Mouse (Mus musculus): ENCODE results near the gene Tsnaxip1.

DNA sequence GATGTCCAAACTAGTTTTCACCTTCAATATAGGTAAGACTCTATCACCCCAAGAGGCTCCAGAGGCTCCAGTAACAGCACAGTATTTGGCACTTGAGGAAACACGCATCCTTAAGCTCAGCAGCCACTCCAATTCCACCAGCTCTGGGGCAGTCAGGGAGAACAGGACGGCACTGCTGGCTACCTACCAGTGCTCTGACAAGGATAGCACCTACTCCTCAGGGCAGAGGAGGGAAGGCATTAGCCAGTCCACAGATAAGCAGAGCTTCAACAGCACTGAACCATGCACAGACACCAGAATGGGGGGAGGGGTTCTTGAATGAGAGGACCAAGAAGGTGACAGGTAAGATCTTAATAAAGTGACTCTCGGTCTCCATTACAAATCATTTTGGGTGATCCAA is 7.9 kb upstream of the Tsnaxip1 start:
- TF ChIP-seq MAX (IDR thresholded peaks at IDR 0.05) (no peak), MYOG (IDR thresholded peaks at IDR 0.05; ENCODE audit: control insufficient read depth, extremely low read depth, insufficient read length) (no peak), CTCF (IDR thresholded peaks at IDR 0.05; ENCODE audit: control insufficient read depth, insufficient read depth, insufficient read length) (no peak), CEBPB (IDR thresholded peaks at IDR 0.05; ENCODE audit: low read depth) (no peak), USF1 (IDR thresholded peaks at IDR 0.05; ENCODE audit: low read depth) (no peak), MYOD1 (IDR thresholded peaks at IDR 0.05; ENCODE audit: control insufficient read depth, insufficient read length, low read depth) (no peak), FOSL1 (IDR thresholded peaks at IDR 0.05; ENCODE audit: insufficient read depth, low read length, poor library complexity, severe bottlenecking) (no peak)
